Mouse (Mus musculus) ES-E14 (cell line): ENCODE data around the gene Katnal1. TPM values are rescaled to one million over a fixed set of nuclear protein-coding genes. Genes with fewer than 3 reads are reported as not detected.

Experiments
- DNase-seq: peaks from one replicate; pipeline ENCODE4 v3.0.0-alpha.2; 2013; ENCODE audit warnings: low read depth, low spot score
- H3K27ac ChIP-seq: 2 replicates; pipeline ENCODE4 v1.5.1; 2012; ENCODE audit warnings: low read depth, mild to moderate bottlenecking, low read length, moderate library complexity, mixed read lengths; ENCODE audit not compliant: poor library complexity, insufficient read depth, severe bottlenecking
- H3K36me3 ChIP-seq: 2 replicates; pipeline ENCODE4 v1.6.1; 2012; ENCODE audit warnings: mild to moderate bottlenecking, low read length, moderate library complexity, mixed read lengths; ENCODE audit not compliant: control insufficient read depth, poor library complexity, insufficient read depth, severe bottlenecking
- H3K4me1 ChIP-seq, 2 experiments: fragments of 150-350 bp in 1 of 2; sonication (generic) in 1 of 2; 2 replicates each; pipeline ENCODE4 v1.6.1; 2012; ENCODE audit warnings: low read length in 2 of 2, mild to moderate bottlenecking in 1 of 2, mixed read lengths in 1 of 2; ENCODE audit not compliant: control insufficient read depth in 2 of 2, insufficient read depth in 2 of 2, poor library complexity in 1 of 2
- H3K4me3 ChIP-seq, 2 experiments: fragments of 150-350 bp in 1 of 2; sonication (generic) in 1 of 2; 2 replicates each; pipeline ENCODE4 v1.5.1; 2012; ENCODE audit warnings: low read length in 2 of 2, low read depth in 1 of 2, mild to moderate bottlenecking in 1 of 2, mixed read lengths in 1 of 2; ENCODE audit not compliant: insufficient read depth in 1 of 2, poor library complexity in 1 of 2, severe bottlenecking in 1 of 2
- H3K9ac ChIP-seq: 2 replicates; pipeline ENCODE4 v1.6.1; 2012; ENCODE audit warnings: low read depth, mild to moderate bottlenecking, low read length, mixed read lengths; ENCODE audit not compliant: poor library complexity, insufficient read depth, severe bottlenecking
- H3K9me3 ChIP-seq: fragments of 150-350 bp; sonication (generic); 2 replicates; pipeline ENCODE4 v1.6.1; 2012; ENCODE audit warnings: low read depth, mild to moderate bottlenecking, low read length; ENCODE audit not compliant: control insufficient read depth, insufficient read depth
- CHD2 ChIP-seq: IDR thresholded peaks from 2 replicates; pipeline ENCODE4 v1.6.1; 2014; ENCODE audit warnings: mild to moderate bottlenecking, low read depth, low read length, inconsistent platforms
- HCFC1 ChIP-seq: IDR thresholded peaks from 2 replicates; pipeline ENCODE4 v1.6.1; 2012; ENCODE audit warnings: low read length, inconsistent platforms, borderline replicate concordance; ENCODE audit not compliant: insufficient read depth
- MAFK ChIP-seq: IDR thresholded peaks from 2 replicates; pipeline ENCODE4 v1.6.1; 2014; ENCODE audit warnings: mild to moderate bottlenecking, low read depth, low read length, inconsistent platforms; ENCODE audit not compliant: insufficient read depth
- ZC3H11A ChIP-seq: IDR thresholded peaks from 2 replicates; pipeline ENCODE4 v1.6.1; 2012; ENCODE audit warnings: low read depth, mild to moderate bottlenecking, inconsistent platforms, low read length, borderline replicate concordance
- ZNF384 ChIP-seq: IDR thresholded peaks from 2 replicates; pipeline ENCODE4 v1.6.1; 2012; ENCODE audit warnings: low read depth, low read length, inconsistent platforms
- in situ Hi-C, 2 experiments: fragments of 600-800 bp; cut with MboI; formaldehyde crosslinking; loops; one replicate each; pipeline ENCODE4 v1.15.1; 2025; ENCODE audit warnings: low sequenced_read_pairs in 2 of 2, inconsistent platforms in 1 of 2; ENCODE audit not compliant: unreplicated experiment in 2 of 2
- total RNA-seq: library from RNA; depleted of rRNA; stranded (reverse); fragments of 300-350 nt; gene quantifications from 2 replicates; pipeline ENCODE4 v1.2.3, GENCODE M21; 2012

The Katnal1 gene
- total RNA-seq, 1 experiment, result 5.8 TPM

- Histone ChIP-seq H3K27ac (no peak overlapping the region), H3K36me3 (peaks cover 2% of the 10 kb centered on the region; the same call in 1 of the 2 replicates), H3K9me3 (no peaks in the 10 kb centered on the region), H3K4me3 (no peak overlapping the region), H3K9ac (no peak overlapping the region), H3K4me1 (peaks cover 3 to 9% of the 10 kb centered on the region in 2 experiments; a peak in 2 of 4 replicates)
- no peak for DNase-seq
- no peak for TF ChIP-seq ZC3H11A
- no peak for TF ChIP-seq ZNF384
- no peak for TF ChIP-seq MAFK
- TF ChIP-seq HCFC1, result no peak
- TF ChIP-seq CHD2, result no peak
- in situ Hi-C loops, result no loop called here
Observed at GRCm38 (mm10) chr5:148964251-148964650, 35.1 kb upstream of the Katnal1 start.

- TF ChIP-seq MAFK, result no peak
- TF ChIP-seq ZNF384, result no peak
- TF ChIP-seq ZC3H11A, result no peak
- no peak for TF ChIP-seq HCFC1
- no peak for TF ChIP-seq CHD2
- DNase-seq, result no peak
- Histone ChIP-seq H3K27ac (no peak overlapping the region), H3K36me3 (peaks cover 2% of the 10 kb centered on the region; the same call in 1 of the 2 replicates), H3K4me3 (peak overlapping the region in 1 of 2 experiments; percentile 46; a peak in 2 of 4 replicates), H3K9me3 (no peaks in the 10 kb centered on the region), H3K4me1 (peaks cover 5 to 25% of the 10 kb centered on the region in 2 experiments; a peak in 3 of 4 replicates), H3K9ac (no peak overlapping the region)
- in situ Hi-C loops, result no loop called here
Observed at GRCm38 (mm10) chr5:148960211-148960610, 31.1 kb upstream of the Katnal1 start.

GRCm38 (mm10) chr5:148959068-148959990 lies 30.2 kb upstream of the Katnal1 start:
- H3K9me3 ChIP-seq, result no peaks in the 10 kb centered on the region
- peaks cover 9 to 28% of the 10 kb centered on the region in 2 experiments; a peak in 3 of 4 replicates for H3K4me1 ChIP-seq
- DNase-seq, result no peak
- peak overlapping the region; percentile 46 to 50 for H3K4me3 ChIP-seq
- peak overlapping the region; percentile 38; the same call in 1 of the 2 replicates for H3K9ac ChIP-seq
- TF ChIP-seq ZNF384, result no peak
- H3K27ac ChIP-seq, result peak overlapping the region; percentile 19; the same call in 1 of the 2 replicates
- H3K36me3 ChIP-seq, result peaks cover 2% of the 10 kb centered on the region; the same call in 1 of the 2 replicates
- in situ Hi-C loops, result no loop called here

- no peak overlapping the region for H3K4me3 ChIP-seq
- no peak overlapping the region for H3K27ac ChIP-seq
- TF ChIP-seq CHD2, result no peak
- TF ChIP-seq MAFK, result no peak
- no peak for TF ChIP-seq ZNF384
- TF ChIP-seq ZC3H11A, result no peak
- no peak for TF ChIP-seq HCFC1
- H3K9me3 ChIP-seq, result no peaks in the 10 kb centered on the region
- DNase-seq, result no peak
- H3K4me1 ChIP-seq, result peaks cover 9 to 29% of the 10 kb centered on the region in 2 experiments; a peak in 3 of 4 replicates
- in situ Hi-C loops, result no loop called here
- no peak overlapping the region for H3K9ac ChIP-seq
- H3K36me3 ChIP-seq, result peaks cover 2% of the 10 kb centered on the region; the same call in 1 of the 2 replicates
Observed at GRCm38 (mm10) chr5:148958355-148958754, 29.2 kb upstream of the Katnal1 start.
